Mouse (Mus musculus): Measurements from ENCODE around the gene Gnat2. TPM values are rescaled to one million over a fixed set of nuclear protein-coding genes. Genes with fewer than 3 reads are reported as not detected.
A peak's percentile ranks its signal among the peaks of the same experiment; 100 is the strongest.

Gene Gnat2
- polyA plus RNA-seq, 1 experiment from 2014 or later = 3.8 TPM

DNA sequence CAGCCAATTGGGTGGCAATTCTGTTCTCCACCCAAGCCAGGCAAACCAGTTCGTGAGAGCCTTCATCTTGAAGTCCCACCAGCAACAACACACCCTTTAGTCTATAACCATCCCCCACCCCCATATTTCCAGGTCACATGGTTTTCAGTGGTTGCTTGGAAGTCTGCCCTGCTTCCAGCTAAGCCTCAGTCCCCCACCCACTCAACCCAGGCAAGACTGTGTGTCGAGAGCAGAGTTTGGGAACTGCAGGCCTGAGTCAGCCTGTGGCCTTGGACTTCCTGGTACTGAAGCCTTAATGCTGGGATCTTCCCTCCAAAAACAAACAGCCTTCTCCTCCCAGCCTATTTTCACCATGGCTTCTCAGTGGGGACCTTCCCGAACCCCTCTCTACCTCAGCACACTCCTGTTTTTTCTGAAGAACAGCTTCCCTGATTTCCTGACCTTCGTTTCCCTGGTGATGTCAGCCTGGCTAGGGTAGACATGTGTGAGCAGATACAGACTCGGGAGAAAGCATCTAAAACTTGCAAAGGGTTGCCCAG is 3.7 kb upstream of the Gnat2 start:
- no peaks in the 10 kb centered on the region for H3K36me3 ChIP-seq (ENCODE audit: control insufficient read depth, insufficient read depth)
- H3K9ac ChIP-seq (ENCODE audit: low read depth, low read length) = peak overlapping the region; percentile 23; the same call in 1 of the 2 replicates
- H3K4me1 ChIP-seq (ENCODE audit: control insufficient read depth, low read depth, low read length) = peaks cover 57% of the 10 kb centered on the region
- ATAC-seq (ENCODE audit: low read depth) = no peak
- H3K27me3 ChIP-seq (ENCODE audit: control insufficient read depth, insufficient read depth, low read depth, low read length) = no peaks in the 10 kb centered on the region
- no peaks in the 10 kb centered on the region for H3K9me3 ChIP-seq (replicated peaks; ENCODE audit: control insufficient read depth, low read length)
- no peak overlapping the region for H3K4me2 ChIP-seq (ENCODE audit: low read depth, low read length)
- WGBS (ENCODE audit: insufficient replicate concordance) = 64% methylated on average over 5 of the region's 5 CpGs
- H3K27ac ChIP-seq (ENCODE audit: low read length) = peak overlapping the region; percentile 23
- H3K4me3 ChIP-seq (ENCODE audit: low read depth, low read length) = no peak overlapping the region

DNA sequence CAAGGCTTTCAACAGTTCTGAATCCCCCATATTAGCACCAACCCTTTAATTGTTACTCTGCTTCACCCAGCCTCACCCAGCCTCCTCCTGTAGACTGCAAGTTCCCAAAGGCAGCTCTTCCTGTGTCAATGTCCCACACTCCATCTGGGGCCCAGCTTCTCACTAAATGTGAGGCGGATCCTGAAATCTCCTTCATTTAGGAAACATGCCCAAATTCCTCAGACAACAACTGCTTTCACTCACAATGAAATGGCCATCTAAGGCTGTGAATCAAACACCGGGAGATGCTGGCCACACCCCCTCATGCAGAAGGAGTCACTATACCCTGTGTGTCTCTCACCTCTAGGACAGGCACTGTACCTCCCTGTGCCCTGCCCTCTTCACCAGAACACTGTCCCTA is 2.7 kb upstream of the Gnat2 start:
- Histone ChIP-seq H3K4me2 (ENCODE audit: low read depth, low read length) (no peak overlapping the region), H3K9me3 (replicated peaks; ENCODE audit: control insufficient read depth, low read length) (no peaks in the 10 kb centered on the region), H3K36me3 (ENCODE audit: control insufficient read depth, insufficient read depth) (no peaks in the 10 kb centered on the region), H3K4me3 (ENCODE audit: low read depth, low read length) (no peak overlapping the region), H3K27ac (ENCODE audit: low read length) (no peak overlapping the region), H3K27me3 (ENCODE audit: control insufficient read depth, insufficient read depth, low read depth, low read length) (no peaks in the 10 kb centered on the region), H3K4me1 (ENCODE audit: control insufficient read depth, low read depth, low read length) (peaks cover 57% of the 10 kb centered on the region), H3K9ac (ENCODE audit: low read depth, low read length) (no peak overlapping the region)
- WGBS (ENCODE audit: insufficient replicate concordance) = 55% methylated on average over 2 of the region's 2 CpGs
- no peak for ATAC-seq (ENCODE audit: low read depth)

DNA sequence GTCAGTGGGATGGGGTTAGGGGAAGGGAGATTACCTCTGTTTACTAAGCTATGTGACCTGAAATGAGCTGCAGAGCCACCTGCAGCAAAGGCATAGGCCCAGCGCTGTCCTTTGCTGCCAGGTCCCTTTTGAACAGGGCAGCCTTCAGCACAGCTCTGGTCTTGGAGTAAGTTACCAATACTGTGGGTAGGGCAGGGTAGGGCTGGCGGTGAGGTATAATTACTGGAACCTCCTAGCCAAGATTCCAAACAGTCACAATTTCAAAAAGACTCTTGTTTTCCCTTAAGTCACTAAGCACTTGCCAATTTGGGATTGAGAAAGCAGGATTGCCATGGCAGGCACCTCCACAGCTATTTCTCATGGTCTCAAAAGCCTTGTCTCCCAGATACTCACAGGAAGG is 2.0 kb upstream of the Gnat2 start:
- no peaks in the 10 kb centered on the region for H3K9me3 ChIP-seq (replicated peaks; ENCODE audit: control insufficient read depth, low read length)
- H3K9ac ChIP-seq (ENCODE audit: low read depth, low read length) = no peak overlapping the region
- H3K27me3 ChIP-seq (ENCODE audit: control insufficient read depth, insufficient read depth, low read depth, low read length) = no peaks in the 10 kb centered on the region
- H3K36me3 ChIP-seq (ENCODE audit: control insufficient read depth, insufficient read depth) = no peaks in the 10 kb centered on the region
- H3K4me1 ChIP-seq (ENCODE audit: control insufficient read depth, low read depth, low read length) = peaks cover 64% of the 10 kb centered on the region
- no peak overlapping the region for H3K4me2 ChIP-seq (ENCODE audit: low read depth, low read length)
- 87% methylated on average over 2 of the region's 2 CpGs for WGBS (ENCODE audit: insufficient replicate concordance)
- H3K4me3 ChIP-seq (ENCODE audit: low read depth, low read length) = no peak overlapping the region
- no peak overlapping the region; the same call in none of the 2 replicates for H3K27ac ChIP-seq (ENCODE audit: low read length)
- ATAC-seq (ENCODE audit: low read depth) = no peak

DNA sequence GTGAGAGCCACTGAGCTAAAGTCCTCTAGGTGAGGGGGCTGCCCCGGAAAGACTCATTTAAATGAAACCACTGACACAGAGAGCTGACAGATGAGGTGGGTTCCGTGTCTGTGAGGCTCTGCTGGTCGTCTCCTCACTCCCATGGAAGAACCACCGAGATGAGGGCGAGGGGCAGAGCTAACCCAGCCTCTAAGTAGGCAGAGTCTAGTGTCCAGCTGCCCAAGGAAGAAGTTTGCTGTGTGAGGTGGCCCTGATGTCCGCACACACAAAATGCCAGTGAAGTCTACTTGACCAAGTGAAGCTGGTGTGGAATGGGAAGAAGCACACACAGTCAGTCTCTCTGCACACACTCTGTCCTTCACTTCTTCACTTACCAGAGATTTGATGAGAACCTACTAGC is 559 bp upstream of the Gnat2 start:
- no peak overlapping the region for H3K4me3 ChIP-seq (ENCODE audit: low read depth, low read length)
- peaks cover 64% of the 10 kb centered on the region for H3K4me1 ChIP-seq (ENCODE audit: control insufficient read depth, low read depth, low read length)
- WGBS (ENCODE audit: insufficient replicate concordance) = 62% methylated on average over 6 of the region's 6 CpGs
- no peak overlapping the region for H3K4me2 ChIP-seq (ENCODE audit: low read depth, low read length)
- H3K9me3 ChIP-seq (replicated peaks; ENCODE audit: control insufficient read depth, low read length) = no peaks in the 10 kb centered on the region
- H3K27me3 ChIP-seq (ENCODE audit: control insufficient read depth, insufficient read depth, low read depth, low read length) = no peaks in the 10 kb centered on the region
- H3K27ac ChIP-seq (ENCODE audit: low read length) = no peak overlapping the region
- H3K36me3 ChIP-seq (ENCODE audit: control insufficient read depth, insufficient read depth) = no peaks in the 10 kb centered on the region
- ATAC-seq (ENCODE audit: low read depth) = no peak
- peak overlapping the region; percentile 15; the same call in 1 of the 2 replicates for H3K9ac ChIP-seq (ENCODE audit: low read depth, low read length)

GRCm38 (mm10) chr3:108093306-108093705 is 717 bp downstream of the Gnat2 start:
- Histone ChIP-seq H3K4me3 (ENCODE audit: low read depth, low read length) (no peak overlapping the region), H3K36me3 (ENCODE audit: control insufficient read depth, insufficient read depth) (no peaks in the 10 kb centered on the region), H3K4me2 (ENCODE audit: low read depth, low read length) (no peak overlapping the region), H3K27ac (ENCODE audit: low read length) (peak overlapping the region; percentile 43), H3K4me1 (ENCODE audit: control insufficient read depth, low read depth, low read length) (peaks cover 69% of the 10 kb centered on the region), H3K9ac (ENCODE audit: low read depth, low read length) (peak overlapping the region; percentile 18; the same call in 1 of the 2 replicates), H3K9me3 (replicated peaks; ENCODE audit: control insufficient read depth, low read length) (no peaks in the 10 kb centered on the region), H3K27me3 (ENCODE audit: control insufficient read depth, insufficient read depth, low read depth, low read length) (no peaks in the 10 kb centered on the region)
- ATAC-seq (ENCODE audit: low read depth) = no peak
- 57% methylated on average over 6 of the region's 6 CpGs for WGBS (ENCODE audit: insufficient replicate concordance)

GRCm38 (mm10) chr3:108094146-108094545 is 1.6 kb downstream of the Gnat2 start:
- no peak overlapping the region for H3K4me3 ChIP-seq (ENCODE audit: low read depth, low read length)
- no peaks in the 10 kb centered on the region for H3K9me3 ChIP-seq (replicated peaks; ENCODE audit: control insufficient read depth, low read length)
- H3K9ac ChIP-seq (ENCODE audit: low read depth, low read length) = peak overlapping the region; percentile 27
- H3K4me2 ChIP-seq (ENCODE audit: low read depth, low read length) = no peak overlapping the region
- H3K27ac ChIP-seq (ENCODE audit: low read length) = peak overlapping the region; percentile 43
- no peaks in the 10 kb centered on the region for H3K27me3 ChIP-seq (ENCODE audit: control insufficient read depth, insufficient read depth, low read depth, low read length)
- WGBS (ENCODE audit: insufficient replicate concordance) = 76% methylated on average over 1 of the region's 1 CpGs
- peaks cover 68% of the 10 kb centered on the region for H3K4me1 ChIP-seq (ENCODE audit: control insufficient read depth, low read depth, low read length)
- ATAC-seq (ENCODE audit: low read depth) = no peak
- H3K36me3 ChIP-seq (ENCODE audit: control insufficient read depth, insufficient read depth) = no peaks in the 10 kb centered on the region

DNA sequence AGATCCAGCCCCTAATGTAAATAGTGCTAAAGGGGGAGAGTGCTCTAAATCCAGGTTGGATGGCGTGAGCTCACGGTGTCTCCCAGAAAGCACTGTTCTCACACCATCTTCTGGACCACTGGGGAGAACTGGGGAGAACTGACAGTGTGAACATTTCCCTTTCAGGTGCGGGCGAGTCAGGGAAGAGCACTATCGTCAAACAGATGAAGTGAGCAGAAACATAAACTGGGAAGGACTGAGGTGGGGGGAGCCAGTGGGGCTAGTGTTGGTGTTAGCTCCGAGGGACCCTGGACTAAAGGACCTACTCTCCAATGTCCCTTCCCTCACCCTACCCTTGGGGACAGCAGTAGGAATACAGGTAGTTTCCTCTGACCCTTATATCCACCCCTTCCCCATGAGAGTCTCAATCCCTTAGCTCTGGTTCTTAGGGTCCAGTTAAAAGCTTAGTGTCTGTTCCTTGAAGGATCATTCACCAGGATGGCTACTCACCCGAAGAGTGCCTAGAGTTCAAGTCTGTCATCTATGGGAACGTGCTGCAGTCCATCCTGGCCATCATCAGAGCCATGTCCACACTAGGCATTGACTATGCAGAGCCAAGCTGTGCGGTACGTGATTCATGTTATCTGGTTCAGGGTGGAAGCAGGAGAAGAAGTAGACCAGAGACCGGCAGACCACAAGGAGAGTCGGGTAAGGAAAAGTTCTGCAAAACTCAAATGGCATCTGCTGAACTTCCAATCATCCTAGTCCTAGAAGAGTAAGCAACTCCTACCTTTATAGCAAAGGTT is 2.6 kb downstream of the Gnat2 start:
- Histone ChIP-seq H3K9me3 (replicated peaks; ENCODE audit: control insufficient read depth, low read length) (no peaks in the 10 kb centered on the region), H3K27ac (ENCODE audit: low read length) (peak overlapping the region; percentile 99), H3K4me3 (ENCODE audit: low read depth, low read length) (no peak overlapping the region), H3K9ac (ENCODE audit: low read depth, low read length) (peak overlapping the region; percentile 58), H3K4me2 (ENCODE audit: low read depth, low read length) (peak overlapping the region; percentile 61), H3K27me3 (ENCODE audit: control insufficient read depth, insufficient read depth, low read depth, low read length) (no peaks in the 10 kb centered on the region), H3K4me1 (ENCODE audit: control insufficient read depth, low read depth, low read length) (peaks cover 69% of the 10 kb centered on the region), H3K36me3 (ENCODE audit: control insufficient read depth, insufficient read depth) (no peaks in the 10 kb centered on the region)
- no peak for ATAC-seq (ENCODE audit: low read depth)
- WGBS (ENCODE audit: insufficient replicate concordance) = 65% methylated on average over 12 of the region's 12 CpGs

GRCm38 (mm10) chr3:108096226-108096625 is 3.6 kb downstream of the Gnat2 start:
- H3K4me2 ChIP-seq (ENCODE audit: low read depth, low read length) = peak overlapping the region; percentile 61
- peak overlapping the region; percentile 99 for H3K27ac ChIP-seq (ENCODE audit: low read length)
- WGBS (ENCODE audit: insufficient replicate concordance) = 26% methylated on average over 8 of the region's 8 CpGs
- peak overlapping the region; percentile 58 for H3K9ac ChIP-seq (ENCODE audit: low read depth, low read length)
- H3K27me3 ChIP-seq (ENCODE audit: control insufficient read depth, insufficient read depth, low read depth, low read length) = no peaks in the 10 kb centered on the region
- no peaks in the 10 kb centered on the region for H3K36me3 ChIP-seq (ENCODE audit: control insufficient read depth, insufficient read depth)
- H3K9me3 ChIP-seq (replicated peaks; ENCODE audit: control insufficient read depth, low read length) = no peaks in the 10 kb centered on the region
- peak; percentile 38 for ATAC-seq (ENCODE audit: low read depth)
- H3K4me1 ChIP-seq (ENCODE audit: control insufficient read depth, low read depth, low read length) = peaks cover 67% of the 10 kb centered on the region
- H3K4me3 ChIP-seq (ENCODE audit: low read depth, low read length) = peak overlapping the region; percentile 15

DNA sequence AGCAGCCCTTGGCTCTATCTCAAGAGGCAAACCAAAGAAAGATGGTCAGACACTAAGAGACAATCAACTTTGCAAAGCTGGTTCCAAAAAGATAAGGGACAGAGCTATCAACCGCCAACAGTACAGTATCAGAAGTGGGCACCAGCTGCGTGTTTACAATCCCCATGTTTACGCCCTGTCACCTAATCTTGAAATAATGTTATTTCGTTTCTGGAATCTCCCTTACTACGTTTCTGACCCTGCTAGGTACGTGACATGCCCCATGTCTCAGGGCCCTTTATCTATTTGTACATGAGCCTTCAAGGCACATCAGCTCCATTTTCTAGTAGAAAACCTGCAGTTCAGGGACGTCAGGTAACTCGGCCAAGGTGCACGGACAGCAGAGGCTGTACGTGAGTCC is 4.1 kb downstream of the Gnat2 start:
- peak; percentile 89 for ATAC-seq (ENCODE audit: low read depth)
- Histone ChIP-seq H3K9me3 (replicated peaks; ENCODE audit: control insufficient read depth, low read length) (no peaks in the 10 kb centered on the region), H3K36me3 (ENCODE audit: control insufficient read depth, insufficient read depth) (no peaks in the 10 kb centered on the region), H3K27me3 (ENCODE audit: control insufficient read depth, insufficient read depth, low read depth, low read length) (no peaks in the 10 kb centered on the region), H3K27ac (ENCODE audit: low read length) (peak overlapping the region; percentile 99), H3K4me2 (ENCODE audit: low read depth, low read length) (peak overlapping the region; percentile 61), H3K4me3 (ENCODE audit: low read depth, low read length) (peak overlapping the region; percentile 33), H3K4me1 (ENCODE audit: control insufficient read depth, low read depth, low read length) (peaks cover 67% of the 10 kb centered on the region), H3K9ac (ENCODE audit: low read depth, low read length) (peak overlapping the region; percentile 65)
- WGBS (ENCODE audit: insufficient replicate concordance) = 17% methylated on average over 10 of the region's 10 CpGs

Data from liver, embryonic 16.5 days (tissue).